Mouse (Mus musculus) megakaryocyte, embryonic 14.5 days (primary cell): ENCODE measurements around the gene Map2k3. TPM values are rescaled to one million over a fixed set of nuclear protein-coding genes. Genes with fewer than 3 reads are reported as not detected.
A peak's percentile ranks its signal among the peaks of the same experiment; 100 is the strongest.

Experiments
- H3K27me3 ChIP-seq: replicated peaks from 2 replicates; pipeline ENCODE3; 2012; ENCODE audit warnings: inconsistent platforms
- H3K36me3 ChIP-seq: replicated peaks from 2 replicates; pipeline ENCODE3; 2012; ENCODE audit warnings: low read length, inconsistent platforms, mixed read lengths
- H3K4me1 ChIP-seq: 2 replicates; pipeline ENCODE4 v1.6.1; 2012; ENCODE audit warnings: inconsistent platforms
- H3K4me3 ChIP-seq: replicated peaks from 2 replicates; pipeline ENCODE3; 2012; ENCODE audit warnings: moderate library complexity, mild to moderate bottlenecking, inconsistent platforms
- H3K9me3 ChIP-seq: 2 replicates; pipeline ENCODE4 v1.6.1; 2012; ENCODE audit warnings: inconsistent platforms
- FLI1 ChIP-seq: IDR thresholded peaks from 2 replicates; pipeline ENCODE4 v1.6.1; 2012; ENCODE audit warnings: low read length, inconsistent platforms, mixed read lengths
- GATA1 ChIP-seq: IDR thresholded peaks from 3 replicates; pipeline ENCODE4 v1.6.1; 2012; ENCODE audit warnings: mixed read lengths, low read length, inconsistent platforms, borderline replicate concordance
- polyA plus RNA-seq: library from polyadenylated mRNA; stranded (reverse); fragments of >175 nt; gene quantifications from 2 replicates; pipeline ENCODE4 v1.2.3, GENCODE M21; 2012; ENCODE audit warnings: low replicate concordance; ENCODE audit not compliant: insufficient read depth

The Map2k3 gene
- polyA plus RNA-seq, 1 experiment, result 191 TPM

GRCm38 (mm10) chr11:60922195-60922594 lies 9.6 kb upstream of the Map2k3 start:
- peaks cover 50% of the 10 kb centered on the region for H3K4me1 ChIP-seq
- peaks cover 24% of the 10 kb centered on the region for H3K36me3 ChIP-seq
- TF ChIP-seq GATA1, result no peak

GRCm38 (mm10) chr11:60922964-60923363 lies 8.9 kb upstream of the Map2k3 start:
- Histone ChIP-seq H3K27me3 (no peaks in the 10 kb centered on the region), H3K4me1 (peaks cover 54% of the 10 kb centered on the region), H3K4me3 (no peak overlapping the region), H3K9me3 (no peaks in the 10 kb centered on the region), H3K36me3 (peaks cover 24% of the 10 kb centered on the region)
- TF ChIP-seq FLI1 (no peak), GATA1 (no peak)

More at GRCm38 (mm10) chr11:60922195-60922594, 9.6 kb upstream of the Map2k3 start:
- Histone ChIP-seq H3K9me3 (no peaks in the 10 kb centered on the region), H3K4me3 (no peak overlapping the region), H3K27me3 (no peaks in the 10 kb centered on the region)

GRCm38 (mm10) chr11:60924498-60924897 lies 7.3 kb upstream of the Map2k3 start:
- peaks cover 36% of the 10 kb centered on the region for H3K36me3 ChIP-seq
- H3K9me3 ChIP-seq, result no peaks in the 10 kb centered on the region
- H3K4me1 ChIP-seq, result peaks cover 67% of the 10 kb centered on the region
- TF ChIP-seq FLI1, result no peak
- no peak for TF ChIP-seq GATA1
- no peak overlapping the region for H3K4me3 ChIP-seq
- no peaks in the 10 kb centered on the region for H3K27me3 ChIP-seq

GRCm38 (mm10) chr11:60924981-60925380 lies 6.9 kb upstream of the Map2k3 start:
- no peak for TF ChIP-seq FLI1
- no peak for TF ChIP-seq GATA1
- no peaks in the 10 kb centered on the region for H3K27me3 ChIP-seq
- H3K36me3 ChIP-seq, result peaks cover 38% of the 10 kb centered on the region
- no peaks in the 10 kb centered on the region for H3K9me3 ChIP-seq
- peaks cover 67% of the 10 kb centered on the region for H3K4me1 ChIP-seq
- no peak overlapping the region for H3K4me3 ChIP-seq

GRCm38 (mm10) chr11:60927264-60927663 lies 4.6 kb upstream of the Map2k3 start:
- H3K4me1 ChIP-seq, result peaks cover 66% of the 10 kb centered on the region
- peak overlapping the region; percentile 74 for H3K4me3 ChIP-seq
- H3K36me3 ChIP-seq, result peaks cover 27% of the 10 kb centered on the region
- TF ChIP-seq GATA1 (no peak), FLI1 (no peak)
- no peaks in the 10 kb centered on the region for H3K27me3 ChIP-seq
- H3K9me3 ChIP-seq, result no peaks in the 10 kb centered on the region

GRCm38 (mm10) chr11:60930724-60931281 lies 1.0 kb upstream of the Map2k3 start:
- Histone ChIP-seq H3K4me1 (peaks cover 80% of the 10 kb centered on the region), H3K9me3 (no peaks in the 10 kb centered on the region), H3K36me3 (peaks cover 34% of the 10 kb centered on the region), H3K27me3 (no peaks in the 10 kb centered on the region), H3K4me3 (peak overlapping the region; percentile 98)
- TF ChIP-seq FLI1 (no peak), GATA1 (no peak)

- no peaks in the 10 kb centered on the region for H3K9me3 ChIP-seq
- H3K27me3 ChIP-seq, result no peaks in the 10 kb centered on the region
- peaks cover 36% of the 10 kb centered on the region for H3K36me3 ChIP-seq
- H3K4me3 ChIP-seq, result peak overlapping the region; percentile 98
- no peak for TF ChIP-seq GATA1
- H3K4me1 ChIP-seq, result peaks cover 85% of the 10 kb centered on the region
Observed at GRCm38 (mm10) chr11:60931282-60931868, 458 bp upstream of the Map2k3 start.

- Histone ChIP-seq H3K4me1 (peaks cover 86% of the 10 kb centered on the region), H3K36me3 (peaks cover 47% of the 10 kb centered on the region), H3K27me3 (no peaks in the 10 kb centered on the region), H3K4me3 (peak overlapping the region; percentile 98), H3K9me3 (no peaks in the 10 kb centered on the region)
- TF ChIP-seq FLI1 (no peak), GATA1 (no peak)
Observed at GRCm38 (mm10) chr11:60932503-60933020, 729 bp downstream of the Map2k3 start.

GRCm38 (mm10) chr11:60933178-60933930 lies 1.5 kb downstream of the Map2k3 start:
- Histone ChIP-seq H3K4me3 (peak overlapping the region; percentile 98), H3K9me3 (no peaks in the 10 kb centered on the region), H3K36me3 (peaks cover 52% of the 10 kb centered on the region), H3K27me3 (no peaks in the 10 kb centered on the region), H3K4me1 (peaks cover 87% of the 10 kb centered on the region)
- TF ChIP-seq FLI1, result no peak
- no peak for TF ChIP-seq GATA1

GRCm38 (mm10) chr11:60934795-60935194 lies 3.0 kb downstream of the Map2k3 start:
- no peaks in the 10 kb centered on the region for H3K9me3 ChIP-seq
- TF ChIP-seq FLI1, result no peak
- no peak for TF ChIP-seq GATA1
- peaks cover 55% of the 10 kb centered on the region for H3K36me3 ChIP-seq
- H3K4me1 ChIP-seq, result peaks cover 90% of the 10 kb centered on the region
- peak overlapping the region; percentile 91 for H3K4me3 ChIP-seq
- no peaks in the 10 kb centered on the region for H3K27me3 ChIP-seq
